Comparison of ENCODE assay signal across 8 mouse cellular contexts in the genomic region with DNA sequence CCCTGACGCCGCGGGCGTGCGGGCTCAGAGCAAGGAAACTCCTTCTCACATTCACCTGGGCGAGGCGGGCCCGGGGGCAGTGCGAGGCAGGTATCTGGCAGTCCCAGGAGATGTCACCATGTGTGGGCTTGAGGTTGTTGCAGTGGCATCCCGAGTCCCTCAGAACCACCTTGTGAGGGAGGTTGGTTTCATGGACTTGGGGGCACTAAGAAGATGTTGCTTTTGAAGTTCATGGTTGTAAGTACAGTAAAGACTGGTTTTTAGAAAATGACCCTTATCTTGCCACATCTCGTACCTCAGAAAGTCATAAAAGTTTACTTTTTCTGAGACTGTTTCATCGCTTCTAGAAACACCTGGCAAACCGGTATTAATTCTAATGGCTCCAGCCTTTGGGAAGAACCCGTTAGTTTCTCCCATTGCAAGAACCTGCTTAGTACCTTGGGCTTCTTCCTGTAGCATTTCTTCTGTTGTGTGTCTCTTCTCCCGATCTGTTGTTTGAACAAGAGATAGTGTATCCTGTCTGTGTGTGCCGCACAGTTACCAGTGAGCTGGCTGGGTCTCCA. TPM values are rescaled to one million over a fixed set of nuclear protein-coding genes. Genes with fewer than 3 reads are reported as not detected.
DNase-seq lines count a peak whose midpoint lies in the region; ATAC-seq and TF ChIP-seq lines count a peak whose summit lies in the region.

No protein-coding gene starts in this region.

- peak; percentile 12 for DNase-seq in kidney, adult 9 months
- no peak for DNase-seq in kidney, postnatal 25 days
- DNase-seq in MEL (ENCODE audit: low read depth, low spot score): no peak
- no peak for DNase-seq in adrenal gland, postnatal 14 days
- DNase-seq in cerebellum, adult 18-20 months: no peak

- no peak for ATAC-seq in hindbrain, embryonic 12.5 days (ENCODE audit: low FRiP score)
- ATAC-seq in midbrain, embryonic 15.5 days (replicated peaks): no peak
- ATAC-seq in frontal cortex, adult (ENCODE audit: low TSS enrichment): no peak; the same call in 1 of the 2 replicates

- peak overlapping the region; percentile 67 to 81 for H3K4me3 ChIP-seq in MEL (ENCODE audit: control insufficient read depth in 1 of 2, insufficient read depth in 1 of 2, low read depth in 2 of 2, low read length in 2 of 2)
- peak overlapping the region; percentile 100 for H3K4me3 ChIP-seq in hindbrain, embryonic 12.5 days
- peak overlapping the region; percentile 95 for H3K4me3 ChIP-seq in midbrain, embryonic 15.5 days

- H3K9ac ChIP-seq in MEL (ENCODE audit: control insufficient read depth, low read depth, low read length, poor library complexity, severe bottlenecking): peak overlapping the region; percentile 99
- peak overlapping the region; percentile 98 for H3K9ac ChIP-seq in hindbrain, embryonic 12.5 days
- peak overlapping the region; percentile 94 for H3K9ac ChIP-seq in midbrain, embryonic 15.5 days

- 24% methylated on average over 16 of the region's 16 CpGs for WGBS in hindbrain, embryonic 12.5 days
- WGBS in midbrain, embryonic 15.5 days: 24% methylated on average over 16 of the region's 16 CpGs

- no peak for TF ChIP-seq EP300 in MEL (IDR thresholded peaks at IDR 0.05; ENCODE audit: low read depth in 1 of 2, low read length in 2 of 2)

- H3K4me1 ChIP-seq in MEL (ENCODE audit: control insufficient read depth in 1 of 2, insufficient read depth in 2 of 2, low read length in 2 of 2): peaks cover 3 to 11% of the 10 kb centered on the region in 2 experiments
- H3K4me1 ChIP-seq in hindbrain, embryonic 12.5 days: peaks cover 15% of the 10 kb centered on the region
- peaks cover 16% of the 10 kb centered on the region for H3K4me1 ChIP-seq in midbrain, embryonic 15.5 days

- no peak for TF ChIP-seq POLR2A in MEL (IDR thresholded peaks at IDR 0.05; ENCODE audit: control insufficient read depth in 1 of 2, insufficient read depth in 1 of 2, low read depth in 1 of 2, low read length in 2 of 2, poor library complexity in 1 of 2)

- peaks cover 10% of the 10 kb centered on the region; the same call in 1 of the 2 replicates for H3K79me2 ChIP-seq in MEL (ENCODE audit: control insufficient read depth, insufficient read depth, low read length, poor library complexity)

- no peak for TF ChIP-seq RAD21 in MEL (IDR thresholded peaks at IDR 0.05; ENCODE audit: low read depth, low read length)

- peak overlapping the region; percentile 90 for H3K4me2 ChIP-seq in hindbrain, embryonic 12.5 days (replicated peaks)
- peak overlapping the region; percentile 90 for H3K4me2 ChIP-seq in midbrain, embryonic 15.5 days

- H3K9me3 ChIP-seq in MEL (replicated peaks; ENCODE audit: insufficient read depth, low read length): no peaks in the 10 kb centered on the region
- H3K9me3 ChIP-seq in hindbrain, embryonic 12.5 days (replicated peaks): no peaks in the 10 kb centered on the region
- H3K9me3 ChIP-seq in midbrain, embryonic 15.5 days: no peaks in the 10 kb centered on the region

- H3K27ac ChIP-seq in MEL (ENCODE audit: control insufficient read depth, low read depth, low read length): peak overlapping the region; percentile 80
- peak overlapping the region; percentile 100 for H3K27ac ChIP-seq in hindbrain, embryonic 12.5 days
- H3K27ac ChIP-seq in midbrain, embryonic 15.5 days: peak overlapping the region; percentile 99

- no peaks in the 10 kb centered on the region for H3K27me3 ChIP-seq in MEL (ENCODE audit: control insufficient read depth in 1 of 2, insufficient read depth in 2 of 2, low read length in 2 of 2)
- H3K27me3 ChIP-seq in hindbrain, embryonic 12.5 days: no peaks in the 10 kb centered on the region
- H3K27me3 ChIP-seq in midbrain, embryonic 15.5 days (replicated peaks): no peaks in the 10 kb centered on the region

- no peak for TF ChIP-seq CTCF in MEL (IDR thresholded peaks at IDR 0.05 in 2 of 3, conservative IDR thresholded peaks at IDR 0.05 in 1 of 3; ENCODE audit: control insufficient read depth in 1 of 3, insufficient read depth in 1 of 3, low read depth in 2 of 3, low read length in 3 of 3, poor library complexity in 1 of 3, severe bottlenecking in 1 of 3)

- H3K36me3 ChIP-seq in MEL (ENCODE audit: control insufficient read depth in 1 of 2, insufficient read depth in 2 of 2, low read length in 2 of 2): peaks cover 0 to 13% of the 10 kb centered on the region in 2 experiments; a peak in 2 of 4 replicates
- H3K36me3 ChIP-seq in hindbrain, embryonic 12.5 days: no peaks in the 10 kb centered on the region
- H3K36me3 ChIP-seq in midbrain, embryonic 15.5 days (replicated peaks): no peaks in the 10 kb centered on the region

TF ChIP-seq in MEL, 35 proteins besides CTCF, POLR2A, EP300 and RAD21:
- TF ChIP-seq MXI1 (IDR thresholded peaks at IDR 0.05; ENCODE audit: low read depth, low read length) (no peak), RCOR1 (IDR thresholded peaks at IDR 0.05; ENCODE audit: low read depth, low read length) (0 out of 2 replicates have a peak, but pooled peaks have one; percentile 4)

RNA-seq across cellular contexts. Expression of a gene that starts 1.1 kb away (rescaled TPM):
- 3.2 and 3.5 TPM in 2 replicates for total RNA-seq in MEL (2012; rRNA removed)
- 1 to 10 TPM in 1 of 2 experiments, not detected in 1; 6.2 TPM for polyA plus RNA-seq in MEL (2012; ENCODE audit: insufficient read depth in 1 of 2, insufficient read length in 2 of 2, low read depth in 1 of 2, low replicate concordance in 2 of 2, missing spikeins in 1 of 2)
- 28.8 and 29.1 TPM in 2 replicates for polyA plus RNA-seq in hindbrain, embryonic 12.5 days (2016; fragmentation: Nextera tagmentation; extraction: Ambion mirVana)
- polyA plus RNA-seq in midbrain, embryonic 15.5 days (2015; fragmentation: Nextera tagmentation; extraction: Ambion mirVana): 22.4 and 23.4 TPM in 2 replicates
- total RNA-seq in adrenal gland, postnatal 14 days (2021): 26.9 and 33.3 TPM in 2 replicates
